ENCODE assay signal across 19 mouse cellular contexts in the genomic region with DNA sequence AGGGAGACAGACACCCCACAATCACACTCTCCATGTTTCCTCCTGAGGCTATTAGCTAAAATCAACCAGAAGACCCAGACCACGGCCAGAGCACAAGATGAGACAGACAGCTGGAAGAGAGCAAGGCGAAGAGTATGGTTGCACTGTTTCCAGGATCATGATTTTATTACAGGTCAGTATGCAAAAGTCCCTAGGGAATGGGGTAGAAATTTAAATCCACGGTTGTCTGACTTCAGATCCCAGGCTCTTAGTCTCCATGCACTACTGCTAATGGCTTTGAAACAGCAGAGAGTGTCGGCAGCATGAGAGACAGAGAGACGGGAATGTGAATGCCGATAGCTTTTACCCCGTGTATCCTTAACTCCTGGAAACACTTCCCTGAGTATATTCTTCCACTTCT.
DNase-seq lines count a peak whose midpoint lies in the region; ATAC-seq and TF ChIP-seq lines count a peak whose summit lies in the region.
"Had no signal": no experiment of that assay in that cellular context is flagged by ENCODE, and none has a peak within 500 bp of the region (broad histone marks: within the 10 kb centered on the region; RNA-seq: fewer than 3 reads in every experiment).

No protein-coding gene starts in this region.

- WGBS in heart, embryonic 12.5 days: 69% methylated on average over 7 of the region's 7 CpGs
- 12% methylated on average over 7 of the region's 7 CpGs for WGBS in kidney, postnatal 0 days
- WGBS in limb, embryonic 10.5 days: 63% methylated on average over 7 of the region's 7 CpGs
- 23% methylated on average over 7 of the region's 7 CpGs for WGBS in limb, embryonic 13.5 days
- 76% methylated on average over 7 of the region's 7 CpGs for WGBS in midbrain, embryonic 16.5 days

- H3K9me3 ChIP-seq in heart, embryonic 12.5 days (replicated peaks): no peaks in the 10 kb centered on the region
- H3K9me3 ChIP-seq in kidney, postnatal 0 days (replicated peaks; ENCODE audit: low read length): no peaks in the 10 kb centered on the region
- H3K9me3 ChIP-seq in limb, embryonic 10.5 days (replicated peaks): no peaks in the 10 kb centered on the region
- H3K9me3 ChIP-seq in limb, embryonic 13.5 days: no peaks in the 10 kb centered on the region
- H3K9me3 ChIP-seq in midbrain, embryonic 16.5 days (replicated peaks; ENCODE audit: control insufficient read depth, low read length, poor library complexity, severe bottlenecking): no peaks in the 10 kb centered on the region
- H3K9me3 ChIP-seq: forebrain, embryonic 15.5 days; hindbrain, embryonic 12.5 days had no signal

- DNase-seq in heart, adult 11 months: peak; percentile 74
- DNase-seq in kidney, postnatal 0 days (ENCODE audit: low spot score): peak; percentile 61
- no peak for DNase-seq in kidney, adult 8-10 months
- DNase-seq in limb, embryonic 10.5 days (ENCODE audit: low spot score): no peak
- no peak for DNase-seq in layer of hippocampus, adult 9-10 months (ENCODE audit: low spot score)
- DNase-seq: adrenal gland, adult 2 months; adrenal gland, postnatal 25 days; cerebellum, adult 18-20 months; cerebellum, adult 9-11 months; cerebellum, postnatal 36 days; gastrocnemius, postnatal 25 days; heart, postnatal 10 days; heart, postnatal 4 days had no signal

- H3K27ac ChIP-seq in heart, embryonic 12.5 days (ENCODE audit: poor library complexity, severe bottlenecking): no peak overlapping the region
- H3K27ac ChIP-seq in kidney, postnatal 0 days: no peak overlapping the region
- peak overlapping the region; percentile 15; the same call in 1 of the 2 replicates for H3K27ac ChIP-seq in limb, embryonic 10.5 days
- H3K27ac ChIP-seq in limb, embryonic 13.5 days: no peak overlapping the region
- no peak overlapping the region for H3K27ac ChIP-seq in midbrain, embryonic 16.5 days (ENCODE audit: low read length)
- H3K27ac ChIP-seq: forebrain, embryonic 15.5 days; hindbrain, embryonic 12.5 days had no signal

- H3K27me3 ChIP-seq in heart, embryonic 12.5 days (replicated peaks): no peaks in the 10 kb centered on the region
- H3K27me3 ChIP-seq in kidney, postnatal 0 days (ENCODE audit: insufficient read depth, low read length): no peaks in the 10 kb centered on the region
- no peaks in the 10 kb centered on the region for H3K27me3 ChIP-seq in limb, embryonic 10.5 days (ENCODE audit: low read depth, poor library complexity, severe bottlenecking)
- no peaks in the 10 kb centered on the region for H3K27me3 ChIP-seq in limb, embryonic 13.5 days
- no peaks in the 10 kb centered on the region for H3K27me3 ChIP-seq in midbrain, embryonic 16.5 days (ENCODE audit: control insufficient read depth, insufficient read depth, low read depth, low read length)
- H3K27me3 ChIP-seq: forebrain, embryonic 15.5 days; hindbrain, embryonic 12.5 days had no signal

- H3K4me1 ChIP-seq in heart, embryonic 12.5 days (replicated peaks): no peaks in the 10 kb centered on the region
- no peaks in the 10 kb centered on the region for H3K4me1 ChIP-seq in kidney, postnatal 0 days (replicated peaks; ENCODE audit: insufficient read depth, low read length)
- peaks cover 21% of the 10 kb centered on the region for H3K4me1 ChIP-seq in limb, embryonic 10.5 days
- peaks cover 19% of the 10 kb centered on the region for H3K4me1 ChIP-seq in limb, embryonic 13.5 days
- no peaks in the 10 kb centered on the region for H3K4me1 ChIP-seq in midbrain, embryonic 16.5 days (ENCODE audit: control insufficient read depth, insufficient read depth, low read length)
- H3K4me1 ChIP-seq: forebrain, embryonic 15.5 days; hindbrain, embryonic 12.5 days had no signal

- H3K4me3 ChIP-seq in heart, embryonic 12.5 days: no peak overlapping the region
- no peak overlapping the region for H3K4me3 ChIP-seq in kidney, postnatal 0 days (replicated peaks; ENCODE audit: low read depth, low read length)
- H3K4me3 ChIP-seq in limb, embryonic 10.5 days: no peak overlapping the region
- no peak overlapping the region for H3K4me3 ChIP-seq in limb, embryonic 13.5 days
- no peak overlapping the region for H3K4me3 ChIP-seq in midbrain, embryonic 16.5 days (ENCODE audit: low read depth, low read length)
- H3K4me3 ChIP-seq: forebrain, embryonic 15.5 days; hindbrain, embryonic 12.5 days had no signal

- no peak overlapping the region for H3K9ac ChIP-seq in heart, embryonic 12.5 days
- no peak overlapping the region for H3K9ac ChIP-seq in kidney, postnatal 0 days (ENCODE audit: low read depth, low read length)
- H3K9ac ChIP-seq in limb, embryonic 13.5 days: no peak overlapping the region
- no peak overlapping the region for H3K9ac ChIP-seq in midbrain, embryonic 16.5 days (ENCODE audit: low read depth, low read length)
- H3K9ac ChIP-seq: forebrain, embryonic 15.5 days; hindbrain, embryonic 12.5 days had no signal

- no peak overlapping the region for H3K4me2 ChIP-seq in heart, embryonic 12.5 days
- H3K4me2 ChIP-seq in kidney, postnatal 0 days (ENCODE audit: low read length): no peak overlapping the region
- H3K4me2 ChIP-seq in limb, embryonic 13.5 days (replicated peaks): peak overlapping the region; percentile 25; the same call in 1 of the 2 replicates
- H3K4me2 ChIP-seq in midbrain, embryonic 16.5 days (ENCODE audit: low read length): no peak overlapping the region
- H3K4me2 ChIP-seq: forebrain, embryonic 15.5 days; hindbrain, embryonic 12.5 days had no signal

- no peak for TF ChIP-seq CTCF in kidney, postnatal 0 days (IDR thresholded peaks at IDR 0.05; ENCODE audit: low read depth)

- ATAC-seq in heart, embryonic 12.5 days (ENCODE audit: insufficient number of reproducible peaks, low FRiP score): no peak
- no peak for ATAC-seq in kidney, postnatal 0 days (replicated peaks; ENCODE audit: low FRiP score, low read depth)
- 0 out of 2 replicates have a peak, but pooled peaks have one; percentile 19 for ATAC-seq in limb, embryonic 13.5 days (ENCODE audit: low FRiP score, low read depth)
- no peak for ATAC-seq in midbrain, embryonic 16.5 days
- ATAC-seq: forebrain, embryonic 15.5 days; hindbrain, embryonic 16.5 days had no signal

- no peaks in the 10 kb centered on the region for H3K36me3 ChIP-seq in heart, embryonic 12.5 days
- H3K36me3 ChIP-seq in kidney, postnatal 0 days (ENCODE audit: insufficient read depth, low read length): no peaks in the 10 kb centered on the region
- H3K36me3 ChIP-seq in limb, embryonic 10.5 days: no peaks in the 10 kb centered on the region
- no peaks in the 10 kb centered on the region for H3K36me3 ChIP-seq in limb, embryonic 13.5 days
- no peaks in the 10 kb centered on the region for H3K36me3 ChIP-seq in midbrain, embryonic 16.5 days (ENCODE audit: control insufficient read depth, insufficient read depth, low read length)
- H3K36me3 ChIP-seq: forebrain, embryonic 15.5 days; hindbrain, embryonic 12.5 days had no signal

Comparison
In these comparisons a context has a peak if more than half of its experiments do, and no peak if none do; other contexts are left out.
1. DNase-seq: peak in heart, adult 11 months (single experiment) and kidney, postnatal 0 days (single experiment); none in kidney, adult 8-10 months (0 of 2), limb, embryonic 10.5 days (single experiment) and layer of hippocampus, adult 9-10 months (single experiment).